Mouse (Mus musculus) intestine, postnatal 0 days (tissue): ENCODE measurements around the gene Ptpn4. TPM values are rescaled to one million over a fixed set of nuclear protein-coding genes. Genes with fewer than 3 reads are reported as not detected.

Source experiments
- ATAC-seq: fragments of 200-750 bp; cut with Nextera tagmentation; 2 replicates; pipeline ENCODE4 v1.8.0; 2017; ENCODE audit warnings: mild to moderate bottlenecking, moderate TSS enrichment, moderate library complexity
- H3K27ac ChIP-seq: fragments of 300-500 bp; sonication (generic); 2 replicates; pipeline ENCODE4 v1.5.1; 2014; ENCODE audit warnings: mild to moderate bottlenecking, low read depth, low read length, moderate library complexity
- H3K27me3 ChIP-seq: fragments of 300-500 bp; sonication (generic); replicated peaks from 2 replicates; pipeline ENCODE4 v1.6.1; 2014; ENCODE audit warnings: low read length, mixed read lengths; ENCODE audit not compliant: control insufficient read depth, insufficient read depth
- H3K36me3 ChIP-seq: fragments of 300-500 bp; sonication (generic); 2 replicates; pipeline ENCODE4 v1.6.1; 2014; ENCODE audit warnings: mild to moderate bottlenecking, moderate library complexity; ENCODE audit not compliant: control insufficient read depth, insufficient read depth
- H3K4me1 ChIP-seq: fragments of 300-500 bp; sonication (generic); replicated peaks from 2 replicates; pipeline ENCODE4 v1.6.1; 2014; ENCODE audit warnings: antibody characterized with exemption, low read length, mixed read lengths; ENCODE audit not compliant: control insufficient read depth, insufficient read depth
- H3K4me2 ChIP-seq: fragments of 300-500 bp; sonication (generic); replicated peaks from 2 replicates; pipeline ENCODE4 v1.6.1; 2014; ENCODE audit warnings: low read depth, mild to moderate bottlenecking, moderate library complexity
- H3K4me3 ChIP-seq: fragments of 300-500 bp; sonication (generic); 2 replicates; pipeline ENCODE4 v1.5.1; 2014; ENCODE audit warnings: low read depth, low read length
- H3K9ac ChIP-seq: fragments of 300-500 bp; sonication (generic); 2 replicates; pipeline ENCODE4 v1.6.1; 2014; ENCODE audit warnings: mild to moderate bottlenecking, low read depth, low read length
- H3K9me3 ChIP-seq: fragments of 300-500 bp; sonication (generic); 2 replicates; pipeline ENCODE4 v1.6.1; 2016; ENCODE audit warnings: mixed run types; ENCODE audit not compliant: control insufficient read depth
- CTCF ChIP-seq: sonication (generic); IDR thresholded peaks from 2 replicates; pipeline ENCODE4 v1.5.1; 2016; ENCODE audit warnings: low read depth, mild to moderate bottlenecking, control low read depth, antibody characterized with exemption, moderate library complexity
- WGBS: fragments of 180-500 bp; shearing (Covaris S2); extraction: QIAGEN DNeasy Blood & Tissue Kit; methylation state at CpG from one replicate; pipeline ENCODE4 v1.1.7; 2014; 5-methylcytosine and 5-hydroxymethylcytosine counted together
- polyA plus RNA-seq: library from polyadenylated mRNA; unstranded; fragments of >200 nt; fragmentation: Nextera tagmentation; extraction: Ambion mirVana; gene quantifications from 2 replicates; pipeline ENCODE4 v1.2.1, GENCODE M21; 2015

The Ptpn4 gene
- 2.4 and 3.0 TPM in 2 replicates for polyA plus RNA-seq

- peak within 1 kb of the TSS; percentile 80 for H3K4me2 ChIP-seq
- no peaks in the 10 kb centered on the region for H3K9me3 ChIP-seq
- H3K9ac ChIP-seq = peak within 1 kb of the TSS; percentile 87
- peaks cover 3% of the 10 kb centered on the region; the same call in 1 of the 2 replicates for H3K4me1 ChIP-seq
- H3K36me3 ChIP-seq = no peaks in the 10 kb centered on the region
- peak within 1 kb of the TSS; percentile 95 for H3K4me3 ChIP-seq
- peak within 1 kb of the TSS; percentile 71 for H3K27ac ChIP-seq
- ATAC-seq = peak; percentile 99
- WGBS = under 1% methylated on average over 58 of the region's 79 CpGs
- H3K27me3 ChIP-seq = no peaks in the 10 kb centered on the region
- TF ChIP-seq CTCF = no peak
Measured at GRCm38 (mm10) chr1:119837035-119837751, at the start of gene Ptpn4. Gene Ptpn4 (minus strand): TSS chr1:119837613.

- no peak for TF ChIP-seq CTCF
- Histone ChIP-seq H3K4me2 (no peak overlapping the region), H3K4me3 (no peak overlapping the region), H3K9me3 (no peaks in the 10 kb centered on the region), H3K4me1 (no peaks in the 10 kb centered on the region), H3K27me3 (no peaks in the 10 kb centered on the region), H3K36me3 (no peaks in the 10 kb centered on the region), H3K9ac (no peak overlapping the region), H3K27ac (no peak overlapping the region)
- ATAC-seq = no peak
- WGBS = 53% methylated on average over 7 of the region's 7 CpGs
Measured at GRCm38 (mm10) chr1:119886320-119886719, 48.9 kb upstream of the Ptpn4 start.

GRCm38 (mm10) chr1:119884272-119884671 lies 46.9 kb upstream of the Ptpn4 start:
- Histone ChIP-seq H3K27me3 (no peaks in the 10 kb centered on the region), H3K4me1 (no peaks in the 10 kb centered on the region), H3K9me3 (no peaks in the 10 kb centered on the region), H3K9ac (no peak overlapping the region), H3K4me3 (no peak overlapping the region), H3K36me3 (no peaks in the 10 kb centered on the region), H3K27ac (no peak overlapping the region), H3K4me2 (no peak overlapping the region)
- WGBS = 77% methylated on average over 3 of the region's 3 CpGs
- ATAC-seq = no peak
- TF ChIP-seq CTCF = no peak

DNA sequence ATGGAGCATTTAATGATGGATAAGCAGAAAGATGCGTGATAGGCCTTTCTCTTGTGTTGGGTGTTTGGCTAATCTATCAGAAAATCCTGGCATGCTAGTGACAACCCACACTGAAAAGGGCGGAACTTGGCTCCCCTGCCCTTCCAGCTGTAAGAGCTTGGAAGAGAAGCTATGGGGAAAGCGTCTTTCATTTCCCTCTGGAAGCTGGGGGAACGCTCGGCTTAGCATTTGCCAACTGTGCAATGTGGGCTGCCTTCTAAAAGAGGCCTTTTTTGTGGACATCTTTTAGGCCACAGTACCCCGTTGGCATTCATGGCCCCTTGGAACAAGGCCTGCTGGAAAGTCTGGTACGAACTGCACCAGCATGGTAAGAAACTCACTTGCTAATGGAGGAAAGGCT lies 41.5 kb upstream of the Ptpn4 start:
- H3K9me3 ChIP-seq = no peaks in the 10 kb centered on the region
- ATAC-seq = no peak

GRCm38 (mm10) chr1:119877469-119877868 lies 40.1 kb upstream of the Ptpn4 start:
- H3K4me3 ChIP-seq = no peak overlapping the region
- no peak overlapping the region for H3K9ac ChIP-seq
- H3K4me2 ChIP-seq = no peak overlapping the region
- H3K4me1 ChIP-seq = no peaks in the 10 kb centered on the region
- ATAC-seq = no peak
- WGBS = 75% methylated on average over 4 of the region's 4 CpGs
- H3K27me3 ChIP-seq = no peaks in the 10 kb centered on the region
- no peaks in the 10 kb centered on the region for H3K9me3 ChIP-seq
- no peaks in the 10 kb centered on the region for H3K36me3 ChIP-seq
- H3K27ac ChIP-seq = no peak overlapping the region
- TF ChIP-seq CTCF = no peak

More for the DNA sequence above, 41.5 kb upstream of the Ptpn4 start:
- TF ChIP-seq CTCF = no peak
- no peaks in the 10 kb centered on the region for H3K4me1 ChIP-seq
- no peak overlapping the region for H3K4me3 ChIP-seq
- no peaks in the 10 kb centered on the region for H3K27me3 ChIP-seq
- no peak overlapping the region for H3K27ac ChIP-seq
- no peak overlapping the region for H3K9ac ChIP-seq
- H3K4me2 ChIP-seq = no peak overlapping the region
- no peaks in the 10 kb centered on the region for H3K36me3 ChIP-seq
- WGBS = 76% methylated on average over 7 of the region's 7 CpGs

DNA sequence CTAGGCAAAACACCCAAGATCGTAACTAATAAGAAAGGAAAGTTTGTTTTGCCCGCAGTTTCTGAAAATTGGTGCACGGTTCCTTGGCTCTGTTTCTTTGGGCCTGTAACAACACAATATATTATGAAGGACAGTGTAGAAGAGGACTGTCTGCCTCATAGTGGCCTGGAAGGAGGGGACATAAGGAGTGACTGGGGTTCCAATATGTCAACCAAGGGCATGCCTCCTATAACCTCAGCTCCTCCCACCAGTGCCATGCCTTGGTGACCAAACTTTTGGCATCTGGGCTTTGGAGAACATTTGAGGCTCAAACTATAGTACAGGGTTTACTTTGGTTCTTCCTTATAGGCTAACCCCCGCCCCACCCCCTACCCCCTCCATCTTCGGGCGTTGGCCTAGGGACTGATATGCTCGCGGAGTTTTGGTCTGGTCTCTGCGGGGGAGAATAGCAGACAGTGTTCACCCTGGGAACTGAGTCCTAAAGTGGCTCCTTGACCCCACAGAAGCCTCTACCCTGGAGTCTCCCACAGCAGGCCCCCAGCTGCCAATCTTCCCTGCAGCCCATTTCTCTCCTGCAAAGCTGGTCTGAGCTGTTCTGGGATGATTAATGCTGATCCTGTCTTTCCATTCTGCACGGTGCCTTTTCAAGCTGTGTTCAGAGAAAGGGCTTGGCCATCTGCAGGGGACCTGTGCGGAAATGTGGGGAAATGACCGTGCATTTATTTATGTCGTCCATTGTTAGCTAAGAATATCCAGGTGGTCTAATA lies 31.2 kb upstream of the Ptpn4 start:
- ATAC-seq = no peak
- H3K36me3 ChIP-seq = no peaks in the 10 kb centered on the region
- no peak overlapping the region for H3K4me2 ChIP-seq
- no peaks in the 10 kb centered on the region for H3K27me3 ChIP-seq
- no peak for TF ChIP-seq CTCF
- H3K4me1 ChIP-seq = no peaks in the 10 kb centered on the region
- WGBS = 61% methylated on average over 13 of the region's 13 CpGs
- no peaks in the 10 kb centered on the region for H3K9me3 ChIP-seq
- no peak overlapping the region for H3K27ac ChIP-seq
- H3K9ac ChIP-seq = no peak overlapping the region
- H3K4me3 ChIP-seq = no peak overlapping the region
